Mouse (Mus musculus): Measurements from ENCODE around the gene Yeats2. TPM values are rescaled to one million over a fixed set of nuclear protein-coding genes. Genes with fewer than 3 reads are reported as not detected.

Gene Yeats2
- 35.8 and 41.9 TPM in 2 replicates for polyA plus RNA-seq (2014; fragmentation: Nextera tagmentation; extraction: Ambion mirVana)

GRCm38 (mm10) chr16:20140772-20141531 is at the start of gene Yeats2:
Gene Yeats2, plus strand, starts transcription at chr16:20141063.
- Histone ChIP-seq H3K36me3 (replicated peaks; ENCODE audit: control insufficient read depth, insufficient read depth, low read depth, low read length) (no peaks in the 10 kb centered on the region), H3K4me1 (ENCODE audit: control insufficient read depth, insufficient read depth, low read length) (no peaks in the 10 kb centered on the region), H3K27me3 (ENCODE audit: control insufficient read depth, insufficient read depth, low read length) (no peaks in the 10 kb centered on the region), H3K4me3 (ENCODE audit: low read depth, low read length) (peak within 1 kb of the TSS; percentile 72), H3K9ac (replicated peaks; ENCODE audit: low read length) (peak within 1 kb of the TSS; percentile 92), H3K27ac (replicated peaks; ENCODE audit: low read depth, low read length) (peak within 1 kb of the TSS; percentile 89), H3K9me3 (replicated peaks; ENCODE audit: control insufficient read depth, low read length) (no peaks in the 10 kb centered on the region), H3K4me2 (ENCODE audit: low read depth, low read length) (peak within 1 kb of the TSS; percentile 61)
- peak; percentile 79 for DNase-seq (ENCODE audit: low spot score)
- peak; percentile 92 for ATAC-seq (replicated peaks; ENCODE audit: insufficient number of reproducible peaks, low FRiP score, low TSS enrichment, low read depth)
- WGBS: 1% methylated on average over 82 of the region's 92 CpGs

GRCm38 (mm10) chr16:20095966-20096365 is 44.9 kb upstream of the Yeats2 start:
- Histone ChIP-seq H3K27me3 (ENCODE audit: control insufficient read depth, insufficient read depth, low read length) (no peaks in the 10 kb centered on the region), H3K4me1 (ENCODE audit: control insufficient read depth, insufficient read depth, low read length) (no peaks in the 10 kb centered on the region), H3K27ac (replicated peaks; ENCODE audit: low read depth, low read length) (no peak overlapping the region), H3K36me3 (replicated peaks; ENCODE audit: control insufficient read depth, insufficient read depth, low read depth, low read length) (no peaks in the 10 kb centered on the region; the same call in 1 of the 2 replicates), H3K9me3 (replicated peaks; ENCODE audit: control insufficient read depth, low read length) (no peaks in the 10 kb centered on the region), H3K9ac (replicated peaks; ENCODE audit: low read length) (no peak overlapping the region), H3K4me3 (ENCODE audit: low read depth, low read length) (no peak overlapping the region), H3K4me2 (ENCODE audit: low read depth, low read length) (no peak overlapping the region)
- DNase-seq (ENCODE audit: low spot score): peak; percentile 12
- 74% methylated on average over 2 of the region's 2 CpGs for WGBS
- no peak for ATAC-seq (replicated peaks; ENCODE audit: insufficient number of reproducible peaks, low FRiP score, low TSS enrichment, low read depth)

GRCm38 (mm10) chr16:20097069-20097710 is 43.7 kb upstream of the Yeats2 start, which contains the start of gene Klhl24:
Gene Klhl24, plus strand, starts transcription at chr16:20097542.
- DNase-seq (ENCODE audit: low spot score) (peak; percentile 97), ATAC-seq (replicated peaks; ENCODE audit: insufficient number of reproducible peaks, low FRiP score, low TSS enrichment, low read depth) (peak; percentile 93)
- Histone ChIP-seq H3K4me1 (ENCODE audit: control insufficient read depth, insufficient read depth, low read length) (no peaks in the 10 kb centered on the region), H3K4me2 (ENCODE audit: low read depth, low read length) (peak within 1 kb of the TSS; percentile 51), H3K27me3 (ENCODE audit: control insufficient read depth, insufficient read depth, low read length) (no peaks in the 10 kb centered on the region), H3K9ac (replicated peaks; ENCODE audit: low read length) (peak within 1 kb of the TSS; percentile 86), H3K9me3 (replicated peaks; ENCODE audit: control insufficient read depth, low read length) (no peaks in the 10 kb centered on the region), H3K27ac (replicated peaks; ENCODE audit: low read depth, low read length) (peak within 1 kb of the TSS; percentile 89), H3K4me3 (ENCODE audit: low read depth, low read length) (peak within 1 kb of the TSS; percentile 85), H3K36me3 (replicated peaks; ENCODE audit: control insufficient read depth, insufficient read depth, low read depth, low read length) (no peaks in the 10 kb centered on the region; the same call in 1 of the 2 replicates)
- WGBS: 2% methylated on average over 29 of the region's 29 CpGs

- peak overlapping the region; percentile 51 for H3K4me2 ChIP-seq (ENCODE audit: low read depth, low read length)
Measured at GRCm38 (mm10) chr16:20097711-20098374, 43.0 kb upstream of the Yeats2 start.

GRCm38 (mm10) chr16:20098375-20098727 is 42.5 kb upstream of the Yeats2 start:
- DNase-seq (ENCODE audit: low spot score) (no peak), ATAC-seq (replicated peaks; ENCODE audit: insufficient number of reproducible peaks, low FRiP score, low TSS enrichment, low read depth) (no peak)
- H3K9me3 ChIP-seq (replicated peaks; ENCODE audit: control insufficient read depth, low read length): no peaks in the 10 kb centered on the region
- 8% methylated on average over 4 of the region's 4 CpGs for WGBS
- H3K27me3 ChIP-seq (ENCODE audit: control insufficient read depth, insufficient read depth, low read length): no peaks in the 10 kb centered on the region
- H3K4me3 ChIP-seq (ENCODE audit: low read depth, low read length): peak overlapping the region; percentile 85
- peak overlapping the region; percentile 86 for H3K9ac ChIP-seq (replicated peaks; ENCODE audit: low read length)
- no peak overlapping the region for H3K27ac ChIP-seq (replicated peaks; ENCODE audit: low read depth, low read length)
- peak overlapping the region; percentile 51 for H3K4me2 ChIP-seq (ENCODE audit: low read depth, low read length)
- peaks cover 3% of the 10 kb centered on the region for H3K36me3 ChIP-seq (replicated peaks; ENCODE audit: control insufficient read depth, insufficient read depth, low read depth, low read length)
- no peaks in the 10 kb centered on the region for H3K4me1 ChIP-seq (ENCODE audit: control insufficient read depth, insufficient read depth, low read length)

More at GRCm38 (mm10) chr16:20097711-20098374, 43.0 kb upstream of the Yeats2 start:
- no peaks in the 10 kb centered on the region for H3K4me1 ChIP-seq (ENCODE audit: control insufficient read depth, insufficient read depth, low read length)
- ATAC-seq (replicated peaks; ENCODE audit: insufficient number of reproducible peaks, low FRiP score, low TSS enrichment, low read depth): peak; percentile 95
- H3K4me3 ChIP-seq (ENCODE audit: low read depth, low read length): peak overlapping the region; percentile 85
- no peaks in the 10 kb centered on the region; the same call in 1 of the 2 replicates for H3K36me3 ChIP-seq (replicated peaks; ENCODE audit: control insufficient read depth, insufficient read depth, low read depth, low read length)
- under 1% methylated on average over 60 of the region's 61 CpGs for WGBS
- no peaks in the 10 kb centered on the region for H3K9me3 ChIP-seq (replicated peaks; ENCODE audit: control insufficient read depth, low read length)
- DNase-seq (ENCODE audit: low spot score): peak; percentile 94
- peak overlapping the region; percentile 89 for H3K27ac ChIP-seq (replicated peaks; ENCODE audit: low read depth, low read length)
- no peaks in the 10 kb centered on the region for H3K27me3 ChIP-seq (ENCODE audit: control insufficient read depth, insufficient read depth, low read length)
- H3K9ac ChIP-seq (replicated peaks; ENCODE audit: low read length): peak overlapping the region; percentile 86

GRCm38 (mm10) chr16:20098866-20099629 is 41.8 kb upstream of the Yeats2 start:
- 94% methylated on average over 6 of the region's 6 CpGs for whole genome bisulfite sequencing
- Histone ChIP-seq H3K9ac (replicated peaks; ENCODE audit: low read length) (no peak overlapping the region), H3K4me2 (ENCODE audit: low read depth, low read length) (no peak overlapping the region), H3K9me3 (replicated peaks; ENCODE audit: control insufficient read depth, low read length) (no peaks in the 10 kb centered on the region), H3K4me1 (ENCODE audit: control insufficient read depth, insufficient read depth, low read length) (no peaks in the 10 kb centered on the region), H3K27ac (replicated peaks; ENCODE audit: low read depth, low read length) (no peak overlapping the region), H3K36me3 (replicated peaks; ENCODE audit: control insufficient read depth, insufficient read depth, low read depth, low read length) (peaks cover 6% of the 10 kb centered on the region), H3K27me3 (ENCODE audit: control insufficient read depth, insufficient read depth, low read length) (no peaks in the 10 kb centered on the region), H3K4me3 (ENCODE audit: low read depth, low read length) (no peak overlapping the region)
- DNase-seq (ENCODE audit: low spot score) (no peak), ATAC-seq (replicated peaks; ENCODE audit: insufficient number of reproducible peaks, low FRiP score, low TSS enrichment, low read depth) (no peak)

GRCm38 (mm10) chr16:20106996-20107395 is 33.9 kb upstream of the Yeats2 start:
- Histone ChIP-seq H3K9ac (replicated peaks; ENCODE audit: low read length) (no peak overlapping the region), H3K4me2 (ENCODE audit: low read depth, low read length) (no peak overlapping the region), H3K36me3 (replicated peaks; ENCODE audit: control insufficient read depth, insufficient read depth, low read depth, low read length) (peaks cover 21% of the 10 kb centered on the region), H3K27ac (replicated peaks; ENCODE audit: low read depth, low read length) (no peak overlapping the region), H3K4me3 (ENCODE audit: low read depth, low read length) (no peak overlapping the region), H3K27me3 (ENCODE audit: control insufficient read depth, insufficient read depth, low read length) (no peaks in the 10 kb centered on the region), H3K4me1 (ENCODE audit: control insufficient read depth, insufficient read depth, low read length) (no peaks in the 10 kb centered on the region), H3K9me3 (replicated peaks; ENCODE audit: control insufficient read depth, low read length) (no peaks in the 10 kb centered on the region)
- 95% methylated on average over 8 of the region's 8 CpGs for WGBS
- DNase-seq (ENCODE audit: low spot score) (no peak), ATAC-seq (replicated peaks; ENCODE audit: insufficient number of reproducible peaks, low FRiP score, low TSS enrichment, low read depth) (no peak)
